Mouse (Mus musculus): ENCODE data around the gene Gm28047. TPM values are rescaled to one million over a fixed set of nuclear protein-coding genes. Genes with fewer than 3 reads are reported as not detected.

The Gm28047 gene
- polyA plus RNA-seq, 1 experiment: not detected

GRCm38 (mm10) chr15:102503447-102503846, 121.4 kb downstream of the Gm28047 start, which contains the start of gene Gm10337:
Gene Gm10337 (plus strand): TSS chr15:102503722.
- 89% methylated on average over 1 of the region's 1 CpGs for WGBS
- no peak for TF ChIP-seq CTCF (IDR thresholded peaks at IDR 0.05; ENCODE audit: insufficient read depth, low read depth, low read length)
- no peak for TF ChIP-seq POLR2A (IDR thresholded peaks at IDR 0.05; ENCODE audit: insufficient read depth, low read depth, low read length)
- Histone ChIP-seq H3K27ac (ENCODE audit: insufficient read depth, low read depth, low read length) (no peak within 1 kb of the TSS; the same call in 1 of the 2 replicates), H3K4me3 (ENCODE audit: insufficient read depth, low read depth, low read length) (no peak within 1 kb of the TSS), H3K4me1 (ENCODE audit: control insufficient read depth, insufficient read depth, low read length) (peaks cover 6% of the 10 kb centered on the region; the same call in 1 of the 2 replicates)

- no peak for TF ChIP-seq POLR2A (IDR thresholded peaks at IDR 0.05; ENCODE audit: insufficient read depth, low read depth, low read length)
- no peak for TF ChIP-seq CTCF (IDR thresholded peaks at IDR 0.05; ENCODE audit: insufficient read depth, low read depth, low read length)
- 78% methylated on average over 9 of the region's 9 CpGs for WGBS
- no peak overlapping the region for H3K4me3 ChIP-seq (ENCODE audit: insufficient read depth, low read depth, low read length)
- peaks cover 6% of the 10 kb centered on the region; the same call in 1 of the 2 replicates for H3K4me1 ChIP-seq (ENCODE audit: control insufficient read depth, insufficient read depth, low read length)
- no peak overlapping the region for H3K27ac ChIP-seq (ENCODE audit: insufficient read depth, low read depth, low read length)
Measured at GRCm38 (mm10) chr15:102502254-102502840, 122.5 kb downstream of the Gm28047 start.

- TF ChIP-seq CTCF (IDR thresholded peaks at IDR 0.05; ENCODE audit: insufficient read depth, low read depth, low read length): no peak
- no peak for TF ChIP-seq POLR2A (IDR thresholded peaks at IDR 0.05; ENCODE audit: insufficient read depth, low read depth, low read length)
- Histone ChIP-seq H3K27ac (ENCODE audit: insufficient read depth, low read depth, low read length) (no peak overlapping the region), H3K4me1 (ENCODE audit: control insufficient read depth, insufficient read depth, low read length) (peaks cover 6% of the 10 kb centered on the region; the same call in 1 of the 2 replicates), H3K4me3 (ENCODE audit: insufficient read depth, low read depth, low read length) (no peak overlapping the region)
- WGBS: 82% methylated on average over 19 of the region's 19 CpGs
Measured at GRCm38 (mm10) chr15:102501084-102501814, 123.6 kb downstream of the Gm28047 start.

GRCm38 (mm10) chr15:102500479-102500878, 124.4 kb downstream of the Gm28047 start:
- peaks cover 6% of the 10 kb centered on the region; the same call in 1 of the 2 replicates for H3K4me1 ChIP-seq (ENCODE audit: control insufficient read depth, insufficient read depth, low read length)
- H3K27ac ChIP-seq (ENCODE audit: insufficient read depth, low read depth, low read length): no peak overlapping the region
- WGBS: 84% methylated on average over 5 of the region's 5 CpGs
- TF ChIP-seq POLR2A (IDR thresholded peaks at IDR 0.05; ENCODE audit: insufficient read depth, low read depth, low read length): no peak
- TF ChIP-seq CTCF (IDR thresholded peaks at IDR 0.05; ENCODE audit: insufficient read depth, low read depth, low read length): no peak
- no peak overlapping the region for H3K4me3 ChIP-seq (ENCODE audit: insufficient read depth, low read depth, low read length)

GRCm38 (mm10) chr15:102499851-102500250, 125.0 kb downstream of the Gm28047 start:
- no peak overlapping the region for H3K4me3 ChIP-seq (ENCODE audit: insufficient read depth, low read depth, low read length)
- no peaks in the 10 kb centered on the region for H3K4me1 ChIP-seq (ENCODE audit: control insufficient read depth, insufficient read depth, low read length)
- TF ChIP-seq CTCF (IDR thresholded peaks at IDR 0.05; ENCODE audit: insufficient read depth, low read depth, low read length): no peak
- no peak for TF ChIP-seq POLR2A (IDR thresholded peaks at IDR 0.05; ENCODE audit: insufficient read depth, low read depth, low read length)
- WGBS: 82% methylated on average over 6 of the region's 6 CpGs
- H3K27ac ChIP-seq (ENCODE audit: insufficient read depth, low read depth, low read length): no peak overlapping the region

GRCm38 (mm10) chr15:102499370-102499769, 125.5 kb downstream of the Gm28047 start:
- Histone ChIP-seq H3K27ac (ENCODE audit: insufficient read depth, low read depth, low read length) (no peak overlapping the region), H3K4me3 (ENCODE audit: insufficient read depth, low read depth, low read length) (no peak overlapping the region), H3K4me1 (ENCODE audit: control insufficient read depth, insufficient read depth, low read length) (no peaks in the 10 kb centered on the region)
- TF ChIP-seq CTCF (IDR thresholded peaks at IDR 0.05; ENCODE audit: insufficient read depth, low read depth, low read length): no peak
- no peak for TF ChIP-seq POLR2A (IDR thresholded peaks at IDR 0.05; ENCODE audit: insufficient read depth, low read depth, low read length)
- WGBS: 40% methylated on average over 3 of the region's 3 CpGs

- 46% methylated on average over 3 of the region's 3 CpGs for WGBS
- H3K4me1 ChIP-seq (ENCODE audit: control insufficient read depth, insufficient read depth, low read length): peaks cover 3% of the 10 kb centered on the region
- TF ChIP-seq CTCF (IDR thresholded peaks at IDR 0.05; ENCODE audit: insufficient read depth, low read depth, low read length) (no peak), POLR2A (IDR thresholded peaks at IDR 0.05; ENCODE audit: insufficient read depth, low read depth, low read length) (no peak)
- no peak overlapping the region for H3K4me3 ChIP-seq (ENCODE audit: insufficient read depth, low read depth, low read length)
- H3K27ac ChIP-seq (ENCODE audit: insufficient read depth, low read depth, low read length): no peak overlapping the region
Measured at GRCm38 (mm10) chr15:102498322-102498721, 126.5 kb downstream of the Gm28047 start.

- WGBS: 68% methylated on average over 1 of the region's 1 CpGs
- Histone ChIP-seq H3K4me3 (ENCODE audit: insufficient read depth, low read depth, low read length) (no peak overlapping the region), H3K27ac (ENCODE audit: insufficient read depth, low read depth, low read length) (no peak overlapping the region), H3K4me1 (ENCODE audit: control insufficient read depth, insufficient read depth, low read length) (peaks cover 3% of the 10 kb centered on the region; the same call in 1 of the 2 replicates)
- TF ChIP-seq POLR2A (IDR thresholded peaks at IDR 0.05; ENCODE audit: insufficient read depth, low read depth, low read length): no peak
- no peak for TF ChIP-seq CTCF (IDR thresholded peaks at IDR 0.05; ENCODE audit: insufficient read depth, low read depth, low read length)
Measured at GRCm38 (mm10) chr15:102487664-102488063, 137.2 kb downstream of the Gm28047 start.

- WGBS: 86% methylated on average over 12 of the region's 12 CpGs
- no peak for TF ChIP-seq CTCF (IDR thresholded peaks at IDR 0.05; ENCODE audit: insufficient read depth, low read depth, low read length)
- no peak for TF ChIP-seq POLR2A (IDR thresholded peaks at IDR 0.05; ENCODE audit: insufficient read depth, low read depth, low read length)
Measured at GRCm38 (mm10) chr15:102485853-102486252, 139.0 kb downstream of the Gm28047 start.

More at GRCm38 (mm10) chr15:102485853-102486252, 139.0 kb downstream of the Gm28047 start:
- no peak overlapping the region for H3K27ac ChIP-seq (ENCODE audit: insufficient read depth, low read depth, low read length)
- H3K4me1 ChIP-seq (ENCODE audit: control insufficient read depth, insufficient read depth, low read length): peaks cover 3% of the 10 kb centered on the region; the same call in 1 of the 2 replicates
- H3K4me3 ChIP-seq (ENCODE audit: insufficient read depth, low read depth, low read length): no peak overlapping the region

Data from olfactory bulb, adult 2 months (tissue).